Mouse (Mus musculus) WW6 (cell line): ENCODE results near the gene Wdr74.

Source experiments
- DNase-seq: peaks from one replicate; pipeline ENCODE4 v3.0.0-alpha.2; 2013; ENCODE audit warnings: low read depth, low spot score

The Wdr74 gene

GRCm38 (mm10) chr19:8741243-8741869 is 5.7 kb downstream of the Wdr74 start, which contains the start of gene Stx5a:
Stx5a (plus strand) TSS chr19:8741413.
- DNase-seq, result peak; percentile 92

- no peak for DNase-seq
These were observed 6.5 kb downstream of the Wdr74 start for GRCm38 (mm10) chr19:8742176-8742575.

DNA sequence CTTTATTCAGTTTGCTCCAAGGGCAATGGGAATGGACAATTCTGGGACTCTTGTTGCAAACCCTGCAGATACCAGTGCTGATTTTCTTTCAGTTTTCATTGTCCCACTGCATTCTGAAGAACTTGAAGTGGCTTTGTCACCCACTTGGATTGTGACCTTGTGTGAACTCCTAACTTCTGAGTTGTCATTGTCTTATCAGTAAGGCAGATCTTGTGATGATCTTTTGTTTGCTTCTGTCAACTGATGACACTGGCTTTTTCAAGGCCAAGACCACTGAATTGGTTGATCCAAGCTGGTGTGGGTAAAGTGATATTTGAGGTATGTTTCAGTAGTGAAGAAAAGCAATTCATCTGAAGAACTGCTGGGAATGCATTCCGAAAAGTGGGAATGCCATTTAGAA is 9.8 kb downstream of the Wdr74 start:
- DNase-seq, result no peak

GRCm38 (mm10) chr19:8747368-8747767 is 11.7 kb downstream of the Wdr74 start:
- DNase-seq, result no peak

- no peak for DNase-seq
These were observed 20.0 kb downstream of the Wdr74 start for GRCm38 (mm10) chr19:8755652-8756051.

DNA sequence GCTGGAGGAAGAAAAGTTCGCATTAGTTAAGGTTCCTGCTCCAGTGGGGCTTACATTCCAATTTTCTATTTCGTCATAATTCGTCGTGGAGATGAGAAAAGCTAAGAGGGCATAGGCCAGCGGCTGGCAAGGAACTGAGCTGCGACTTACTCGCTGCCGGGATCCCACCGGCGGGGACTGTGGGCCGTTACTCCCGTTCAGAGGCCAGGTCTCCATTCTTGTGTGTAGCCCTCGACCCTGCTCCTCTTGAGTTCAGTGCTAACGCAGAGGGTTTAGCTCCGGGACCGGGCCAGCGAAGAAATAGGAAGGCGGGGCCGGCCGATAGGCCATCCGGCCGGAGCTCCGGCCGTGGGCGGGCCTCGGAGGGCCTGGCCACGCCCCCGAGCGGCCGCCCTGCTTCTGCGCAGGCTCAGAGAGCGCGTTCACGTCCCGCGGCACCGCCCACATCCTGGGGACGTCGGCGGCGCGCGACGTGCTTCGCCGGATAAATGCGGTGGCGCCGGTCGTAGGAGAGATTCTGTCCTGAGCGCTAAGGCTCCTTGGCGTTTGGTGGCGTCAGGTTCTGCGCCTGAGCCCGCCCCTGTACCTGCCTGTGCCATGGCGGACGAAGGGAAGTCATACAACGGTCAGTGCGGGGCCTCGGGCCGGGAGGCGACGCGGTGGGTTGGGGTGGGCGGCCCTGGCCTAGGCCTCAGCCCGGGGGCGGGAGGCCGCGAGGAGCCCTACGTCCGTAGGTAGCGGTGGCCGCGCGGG is 21.2 kb downstream of the Wdr74 start, which contains the start of gene Nxf1:
Gene Nxf1 (plus strand): TSS at position 439 of the 753 bp plus-strand sequence.
- peak; percentile 93 for DNase-seq

GRCm38 (mm10) chr19:8757471-8757998 is 21.9 kb downstream of the Wdr74 start:
- no peak for DNase-seq

- DNase-seq, result no peak
These were observed 23.3 kb downstream of the Wdr74 start for GRCm38 (mm10) chr19:8758899-8759298.

GRCm38 (mm10) chr19:8760757-8761156 is 25.1 kb downstream of the Wdr74 start:
- no peak for DNase-seq

DNA sequence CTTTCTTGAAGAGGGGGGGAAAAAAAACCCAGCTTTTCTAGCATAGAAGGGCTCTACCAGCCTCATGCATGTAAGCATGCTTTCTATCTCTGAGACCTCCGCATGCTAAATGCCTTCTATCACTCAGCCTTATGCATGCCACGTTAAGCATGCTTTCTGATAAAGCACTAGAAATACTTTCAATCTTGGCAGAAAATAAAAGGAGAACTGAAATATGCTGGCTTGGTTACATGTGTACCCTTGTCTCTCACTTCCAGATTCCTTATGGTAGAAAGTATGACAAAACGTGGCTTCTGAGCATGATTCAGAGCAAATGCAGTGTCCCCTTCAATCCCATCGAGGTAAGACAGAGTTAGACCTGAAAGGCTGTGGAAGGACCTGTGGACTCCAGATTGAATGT is 27.6 kb downstream of the Wdr74 start:
- DNase-seq, result no peak

GRCm38 (mm10) chr19:8765562-8765961 is 29.9 kb downstream of the Wdr74 start:
- DNase-seq, result no peak

DNA sequence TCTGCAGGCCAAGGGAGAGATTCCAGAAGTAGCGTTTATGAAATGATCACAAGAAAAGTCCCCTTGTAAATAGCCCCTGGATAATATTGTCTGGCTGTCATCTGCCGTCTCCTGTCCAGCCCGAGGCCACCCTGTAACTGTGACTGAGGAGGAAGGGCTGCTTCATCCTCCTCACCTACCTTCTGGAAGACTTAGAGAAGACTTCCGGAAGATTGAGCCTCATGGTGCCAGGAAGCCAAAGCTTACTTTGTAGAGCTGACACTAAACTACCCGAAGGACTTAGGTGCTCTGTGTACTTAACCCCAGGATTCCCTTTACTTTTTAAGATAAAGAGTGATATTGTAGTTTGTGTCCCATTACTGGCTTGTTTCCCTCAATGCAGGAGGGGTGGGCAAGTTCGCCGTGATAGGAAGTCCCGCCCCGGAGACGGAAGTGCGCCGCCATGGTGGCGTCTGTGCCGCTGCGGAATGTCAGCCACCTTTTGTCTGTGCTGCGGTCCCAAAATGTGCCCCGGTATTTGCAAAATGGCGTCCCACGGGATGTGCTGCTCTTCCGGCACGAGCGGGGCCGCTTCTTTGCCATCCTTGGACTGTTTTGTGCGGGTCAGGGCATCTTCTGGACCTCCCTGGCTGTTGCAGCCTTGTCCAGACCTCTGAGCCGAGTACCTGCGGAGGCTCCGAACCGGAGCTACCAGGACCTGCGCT is 35.1 kb downstream of the Wdr74 start, which contains the start of gene Tmem223:
Gene Tmem223 (plus strand): TSS at position 430 of the 704 bp plus-strand sequence.
- DNase-seq, result peak; percentile 45

- no peak for DNase-seq
These were observed 37.4 kb downstream of the Wdr74 start for GRCm38 (mm10) chr19:8772996-8773395.

- DNase-seq, result no peak
These were observed 37.8 kb downstream of the Wdr74 start for GRCm38 (mm10) chr19:8773409-8773808.

GRCm38 (mm10) chr19:8774086-8774835 is 38.6 kb downstream of the Wdr74 start, which contains the start of gene Tmem179b:
Tmem179b (minus strand) TSS chr19:8774467.
- DNase-seq, result peak; percentile 83

DNA sequence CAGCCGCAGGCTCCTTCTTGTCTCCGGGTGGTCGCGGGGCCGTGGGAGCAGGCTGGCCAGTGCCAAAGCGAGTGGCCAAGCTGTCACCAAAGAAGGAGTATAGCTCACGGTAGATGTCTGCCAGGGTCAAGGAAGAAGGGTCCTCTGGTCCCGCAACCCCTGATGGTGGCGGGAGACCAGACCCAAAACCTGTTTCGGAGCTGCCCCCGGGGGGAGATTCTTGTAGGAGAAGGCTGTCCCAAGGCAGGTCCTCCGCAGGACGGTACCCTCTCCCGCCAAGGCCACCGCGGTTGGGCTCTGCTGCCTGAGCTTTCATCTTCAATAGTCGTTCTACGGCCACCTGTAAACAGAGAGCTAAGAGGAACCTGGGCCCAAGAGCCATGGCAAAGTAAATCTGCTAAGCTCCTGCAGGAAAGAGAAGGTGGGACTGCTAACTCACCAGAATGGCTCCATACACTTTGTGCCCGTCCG is 39.4 kb downstream of the Wdr74 start:
- no peak for DNase-seq

- DNase-seq, result peak; percentile 97
These were observed 50.6 kb downstream of the Wdr74 start, which contains the start of gene Taf6l for GRCm38 (mm10) chr19:8786008-8786781. Taf6l (minus strand) TSS chr19:8786417.

DNA sequence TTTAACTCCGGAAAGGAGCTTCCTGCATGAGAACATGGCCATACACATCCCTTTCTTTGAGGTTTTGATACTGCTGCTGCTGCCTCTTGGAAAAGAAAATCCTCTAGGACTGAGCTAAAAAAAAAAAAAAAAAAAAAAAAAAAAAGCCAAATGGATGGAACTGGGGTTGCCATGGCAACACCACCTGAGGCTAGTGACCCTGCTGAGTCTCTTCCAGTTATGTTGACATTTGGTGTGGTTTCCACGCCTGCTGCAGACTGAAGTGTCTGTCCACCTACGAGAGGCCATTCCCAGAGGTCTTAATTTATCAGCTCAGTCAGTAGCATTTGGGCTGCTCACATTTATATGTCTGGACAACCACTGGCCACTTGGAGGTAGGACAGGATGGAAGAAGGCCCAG is 52.9 kb downstream of the Wdr74 start:
- no peak for DNase-seq

GRCm38 (mm10) chr19:8789171-8789570 is 53.5 kb downstream of the Wdr74 start:
- DNase-seq, result no peak

- no peak for DNase-seq
These were observed 54.5 kb downstream of the Wdr74 start for GRCm38 (mm10) chr19:8790171-8790570.
